In genomic region chr6:87068209-87068608, GRCm38 (mm10) we compare ENCODE assay signal across 16 mouse cellular contexts. TPM values are rescaled to one million over a fixed set of nuclear protein-coding genes. Genes with fewer than 3 reads are reported as not detected.
"Had no signal": no experiment of that assay in that cellular context is flagged by ENCODE, and none has a peak within 500 bp of the region (broad histone marks: within the 10 kb centered on the region; RNA-seq: fewer than 3 reads in every experiment).

No protein-coding gene starts in this region.

- H3K9ac ChIP-seq: kidney, embryonic 15.5 days; limb, embryonic 15.5 days; midbrain, embryonic 13.5 days; neural tube, embryonic 15.5 days had no signal

- H3K4me3 ChIP-seq: kidney, embryonic 15.5 days; limb, embryonic 15.5 days; midbrain, embryonic 13.5 days; myocyte; neural tube, embryonic 15.5 days had no signal

- DNase-seq: kidney, adult 2 months; kidney, postnatal 14 days; layer of hippocampus, postnatal 36 days; lung, adult 18-20 months; lung, postnatal 10 days; right cerebral cortex, adult 18-20 months; right cerebral cortex, postnatal 25 days; thymus, adult 18-20 months; thymus, postnatal 14 days had no signal

- ATAC-seq: midbrain, embryonic 13.5 days had no signal

- H3K4me1 ChIP-seq: kidney, embryonic 15.5 days; limb, embryonic 15.5 days; midbrain, embryonic 13.5 days; neural tube, embryonic 15.5 days had no signal

- H3K9me3 ChIP-seq: kidney, embryonic 15.5 days; limb, embryonic 15.5 days; midbrain, embryonic 13.5 days; neural tube, embryonic 15.5 days had no signal

- H3K27ac ChIP-seq: kidney, embryonic 15.5 days; limb, embryonic 15.5 days; midbrain, embryonic 13.5 days; neural tube, embryonic 15.5 days had no signal

- H3K27me3 ChIP-seq: kidney, embryonic 15.5 days; limb, embryonic 15.5 days; midbrain, embryonic 13.5 days; neural tube, embryonic 15.5 days had no signal

- H3K4me2 ChIP-seq: kidney, embryonic 15.5 days; limb, embryonic 15.5 days; midbrain, embryonic 13.5 days; neural tube, embryonic 15.5 days had no signal

RNA-seq across cellular contexts. Expression of gene D6Ertd527e, which starts 36.3 kb away (rescaled TPM):
- total RNA-seq: layer of hippocampus, postnatal 36 days; left cerebral cortex, postnatal 25 days; megakaryocyte progenitor cell, adult 5-6 weeks had no signal
